Mouse (Mus musculus) forebrain, embryonic 16.5 days (tissue): ENCODE measurements around the gene Rab26. TPM values are rescaled to one million over a fixed set of nuclear protein-coding genes. Genes with fewer than 3 reads are reported as not detected.

ENCODE experiments used
- ATAC-seq: fragments of 200-750 bp; cut with Nextera tagmentation; 2 replicates; pipeline ENCODE4 v1.8.0; 2017; ENCODE audit warnings: mild to moderate bottlenecking, moderate library complexity
- H3K27ac ChIP-seq: fragments of 300-500 bp; sonication (generic); 2 replicates; pipeline ENCODE4 v1.5.1; 2014; ENCODE audit warnings: low read length, control low read depth
- H3K27me3 ChIP-seq: fragments of 300-500 bp; sonication (generic); replicated peaks from 2 replicates; pipeline ENCODE4 v1.6.1; 2014; ENCODE audit warnings: low read length; ENCODE audit not compliant: control insufficient read depth, insufficient read depth
- H3K36me3 ChIP-seq: fragments of 300-500 bp; sonication (generic); 2 replicates; pipeline ENCODE4 v1.6.1; 2014; ENCODE audit not compliant: control insufficient read depth, insufficient read depth
- H3K4me1 ChIP-seq: fragments of 300-500 bp; sonication (generic); replicated peaks from 2 replicates; pipeline ENCODE4 v1.6.1; 2014; ENCODE audit warnings: low read length; ENCODE audit not compliant: control insufficient read depth, insufficient read depth
- H3K4me2 ChIP-seq: fragments of 300-500 bp; sonication (generic); 2 replicates; pipeline ENCODE4 v1.6.1; 2014; ENCODE audit warnings: mild to moderate bottlenecking, low read length, control low read depth
- H3K4me3 ChIP-seq: fragments of 300-500 bp; sonication (generic); replicated peaks from 2 replicates; pipeline ENCODE4 v1.5.1; 2014; ENCODE audit warnings: mild to moderate bottlenecking, low read length, control low read depth
- H3K9ac ChIP-seq: fragments of 300-500 bp; sonication (generic); replicated peaks from 2 replicates; pipeline ENCODE4 v1.6.1; 2014; ENCODE audit warnings: low read depth, low read length, control low read depth
- H3K9me3 ChIP-seq: fragments of 300-500 bp; sonication (generic); 2 replicates; pipeline ENCODE4 v1.6.1; 2016; ENCODE audit warnings: low read length; ENCODE audit not compliant: control insufficient read depth
- WGBS: fragments of 180-500 bp; shearing (Covaris S2); extraction: QIAGEN DNeasy Blood & Tissue Kit; methylation state at CpG from one replicate; pipeline ENCODE4 v1.1.7; 2014; 5-methylcytosine and 5-hydroxymethylcytosine counted together
- polyA plus RNA-seq: library from polyadenylated mRNA; unstranded; fragments of >200 nt; fragmentation: Nextera tagmentation; extraction: Ambion mirVana; gene quantifications from 2 replicates; pipeline ENCODE4 v1.2.1, GENCODE M21; 2015

The Rab26 gene
- polyA plus RNA-seq, 1 experiment from 2014 or later: 10.9 TPM

DNA sequence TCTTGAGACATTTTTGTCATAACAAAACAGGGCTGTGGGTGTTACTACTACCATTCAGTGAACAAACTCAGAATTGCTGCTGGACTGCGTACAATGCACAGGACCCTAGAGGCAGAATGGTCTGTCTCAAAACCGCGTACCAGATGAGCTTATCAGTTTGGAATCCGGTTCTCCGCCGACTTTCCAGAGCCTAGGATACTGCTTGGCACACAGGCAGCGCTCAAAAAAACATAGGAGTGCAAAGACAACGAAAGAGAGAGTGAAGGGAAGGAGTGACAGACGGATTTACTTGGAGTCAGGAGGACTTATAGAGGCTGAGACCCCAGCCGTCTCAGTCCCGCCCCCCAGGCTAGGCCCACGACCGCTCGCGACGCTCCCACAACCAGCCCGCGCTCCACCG, 6.7 kb downstream of the Rab26 start:
- H3K4me2 ChIP-seq: peak overlapping the region; percentile 63
- H3K4me1 ChIP-seq: peaks cover 44% of the 10 kb centered on the region
- peak overlapping the region; percentile 98 for H3K4me3 ChIP-seq
- no peaks in the 10 kb centered on the region for H3K9me3 ChIP-seq
- H3K36me3 ChIP-seq: no peaks in the 10 kb centered on the region
- WGBS: under 1% methylated on average over 19 of the region's 19 CpGs
- ATAC-seq: peak; percentile 43
- H3K27ac ChIP-seq: peak overlapping the region; percentile 78
- H3K9ac ChIP-seq: peak overlapping the region; percentile 97
- H3K27me3 ChIP-seq: no peaks in the 10 kb centered on the region

DNA sequence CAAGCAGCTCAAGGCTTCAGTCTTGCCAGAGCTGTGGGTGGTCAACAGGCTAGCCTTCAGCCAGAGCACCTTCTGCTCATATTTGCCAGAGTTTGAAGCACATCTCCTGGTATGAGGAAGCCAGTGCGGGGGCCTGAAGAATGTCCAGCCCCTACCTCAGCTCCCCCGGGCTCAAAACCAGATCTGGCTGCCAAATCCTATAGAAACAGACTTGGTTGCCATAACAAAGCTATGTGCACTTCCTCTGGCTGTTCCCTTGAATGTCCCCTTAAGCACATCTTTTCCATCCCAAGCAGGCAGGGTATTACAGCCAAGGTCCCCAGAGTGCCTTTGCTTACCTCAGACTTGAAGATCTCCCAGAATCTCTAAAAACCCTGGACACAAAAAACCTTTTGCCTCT, 9.3 kb downstream of the Rab26 start:
- Histone ChIP-seq H3K4me2 (no peak overlapping the region), H3K36me3 (peaks cover 3% of the 10 kb centered on the region; the same call in 1 of the 2 replicates), H3K4me1 (peaks cover 24% of the 10 kb centered on the region), H3K4me3 (no peak overlapping the region), H3K9me3 (no peaks in the 10 kb centered on the region), H3K9ac (no peak overlapping the region), H3K27ac (no peak overlapping the region), H3K27me3 (no peaks in the 10 kb centered on the region)
- 86% methylated on average over 2 of the region's 2 CpGs for WGBS
- ATAC-seq: no peak

DNA sequence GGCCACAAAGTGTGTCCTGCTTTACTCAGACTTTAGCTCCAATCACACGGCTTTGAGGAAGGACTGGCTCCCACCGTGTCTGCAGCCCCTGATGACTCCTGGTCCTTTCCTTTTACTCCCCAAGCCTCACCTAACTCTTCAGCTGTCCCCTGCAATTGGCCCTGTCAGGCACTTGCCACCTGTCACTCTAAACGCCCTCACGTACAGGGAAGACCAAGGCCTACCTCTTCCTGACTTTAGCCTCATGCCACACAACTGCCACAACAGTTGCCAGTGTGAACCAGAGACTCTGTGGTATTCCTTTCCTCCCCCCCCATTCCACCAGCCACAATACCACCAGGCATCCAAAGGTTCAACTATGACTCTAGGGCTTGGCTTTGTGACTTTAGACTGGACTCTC, 13.6 kb downstream of the Rab26 start:
- Histone ChIP-seq H3K36me3 (peaks cover 10% of the 10 kb centered on the region), H3K4me1 (0 out of 2 replicates have a peak, but pooled peaks cover 2% of the 10 kb centered on the region), H3K27me3 (no peaks in the 10 kb centered on the region), H3K9ac (no peak overlapping the region), H3K9me3 (no peaks in the 10 kb centered on the region), H3K27ac (no peak overlapping the region), H3K4me3 (no peak overlapping the region), H3K4me2 (no peak overlapping the region)
- no peak for ATAC-seq
- WGBS: 88% methylated on average over 4 of the region's 4 CpGs

DNA sequence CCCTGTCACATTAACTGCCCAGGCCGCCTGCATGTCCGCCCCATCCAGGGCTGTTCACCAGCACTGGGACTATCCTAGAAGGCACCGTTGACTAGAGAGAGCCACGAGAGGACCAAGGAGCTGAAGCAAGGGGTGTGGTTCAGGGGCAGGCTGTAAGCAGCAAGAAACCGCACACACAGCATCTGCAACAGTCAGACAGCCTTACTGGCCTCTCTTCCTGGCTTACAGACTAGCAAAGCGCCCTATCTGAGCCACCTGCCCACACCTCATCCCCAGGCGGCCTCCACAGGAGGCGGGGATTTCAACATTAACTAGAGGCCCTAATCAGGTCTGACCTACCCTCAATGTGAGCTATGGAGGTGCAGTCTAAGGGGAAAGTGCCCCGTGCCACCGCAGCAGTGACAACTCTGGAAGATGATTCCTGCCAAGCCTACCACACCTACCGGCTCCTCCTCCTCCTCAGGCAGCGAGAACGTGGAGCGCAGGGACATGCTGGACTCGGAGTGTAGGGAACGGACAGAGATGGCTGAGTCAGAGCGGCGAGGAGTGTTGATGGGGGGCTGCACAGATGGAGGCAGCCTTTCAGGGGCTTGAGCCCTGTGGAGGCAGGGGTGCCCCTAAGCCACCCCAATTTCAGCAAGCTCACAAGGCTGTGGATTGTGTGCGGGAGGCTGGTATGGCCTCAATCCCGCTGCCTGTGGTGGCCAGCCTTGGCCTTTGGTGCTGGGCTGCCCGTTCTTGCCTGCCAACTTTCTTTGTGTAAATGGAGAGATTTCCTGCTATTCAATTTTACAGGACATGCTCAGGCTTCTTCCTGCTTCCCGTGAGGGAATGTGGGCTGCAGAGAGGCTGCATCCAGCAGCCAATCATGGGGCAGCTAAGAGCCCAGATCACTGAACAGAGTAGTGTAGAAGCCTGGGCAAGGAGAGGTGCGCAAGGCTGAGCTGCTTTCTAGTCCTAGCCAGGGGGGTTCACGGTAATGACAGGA, 19.4 kb downstream of the Rab26 start:
- Histone ChIP-seq H3K9ac (no peak overlapping the region), H3K4me2 (no peak overlapping the region), H3K27ac (no peak overlapping the region), H3K9me3 (no peaks in the 10 kb centered on the region), H3K27me3 (no peaks in the 10 kb centered on the region), H3K4me1 (no peaks in the 10 kb centered on the region), H3K4me3 (no peak overlapping the region), H3K36me3 (peaks cover 32% of the 10 kb centered on the region)
- ATAC-seq: no peak
- 90% methylated on average over 24 of the region's 24 CpGs for WGBS

DNA sequence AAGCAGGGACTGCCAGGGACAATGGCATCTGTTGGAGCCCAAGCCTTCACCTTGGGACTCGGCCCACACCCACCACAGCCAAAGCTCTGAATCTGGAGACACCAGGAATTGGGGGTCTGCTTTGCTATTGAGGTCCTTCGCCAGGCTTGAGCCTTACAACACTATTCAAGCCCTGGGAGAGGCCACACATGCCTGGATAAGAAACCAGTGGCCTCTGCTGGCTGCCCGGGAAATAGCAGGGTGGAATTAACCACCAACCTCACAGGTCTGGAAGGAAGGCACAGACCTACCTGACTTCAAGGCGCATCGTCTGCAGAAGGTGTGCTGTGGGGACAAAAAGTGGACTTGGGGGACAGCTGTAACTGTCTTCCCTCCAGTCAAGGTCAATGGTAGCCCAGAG, 20.4 kb downstream of the Rab26 start:
- Histone ChIP-seq H3K4me3 (no peak overlapping the region), H3K4me1 (no peaks in the 10 kb centered on the region), H3K9ac (no peak overlapping the region), H3K27me3 (no peaks in the 10 kb centered on the region), H3K36me3 (peaks cover 34% of the 10 kb centered on the region), H3K27ac (no peak overlapping the region), H3K4me2 (no peak overlapping the region), H3K9me3 (no peaks in the 10 kb centered on the region)
- WGBS: 66% methylated on average over 5 of the region's 5 CpGs
- peak; percentile 65 for ATAC-seq

DNA sequence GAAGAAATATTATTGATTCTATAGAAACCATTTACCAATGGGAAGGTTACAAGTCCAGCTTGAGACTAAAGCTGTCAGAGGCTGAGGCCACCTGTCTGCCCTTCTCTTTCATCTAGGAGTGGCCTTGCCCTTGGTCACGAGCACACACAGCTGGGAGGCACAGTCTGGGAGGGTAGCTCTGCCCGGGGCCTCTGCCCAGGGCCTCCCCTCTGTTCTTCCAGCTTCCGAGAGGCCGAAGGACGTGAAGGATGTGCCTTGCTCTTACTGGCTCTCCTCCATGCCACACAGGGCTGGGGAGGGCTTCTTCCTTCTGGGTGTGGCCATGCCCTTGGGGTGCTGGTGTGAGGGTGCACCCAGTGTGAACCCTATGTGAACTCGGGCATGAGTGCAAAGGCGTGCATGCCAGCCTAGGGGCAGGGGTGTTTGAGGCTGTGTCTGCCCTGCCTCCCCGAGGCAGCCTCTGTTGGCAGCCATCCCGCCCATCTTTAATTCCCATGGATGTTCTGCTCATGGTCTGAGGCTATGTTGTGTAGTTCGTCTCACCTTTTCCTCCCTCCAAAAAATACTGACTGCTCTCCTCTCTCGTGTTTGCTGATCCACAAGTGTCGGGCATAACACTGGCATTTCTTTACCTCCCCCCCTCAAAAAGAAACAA, 26.1 kb downstream of the Rab26 start:
- peaks cover 43% of the 10 kb centered on the region for H3K36me3 ChIP-seq
- H3K4me3 ChIP-seq: no peak overlapping the region
- H3K4me2 ChIP-seq: no peak overlapping the region
- no peak for ATAC-seq
- no peak overlapping the region for H3K27ac ChIP-seq
- no peaks in the 10 kb centered on the region for H3K4me1 ChIP-seq
- H3K9ac ChIP-seq: no peak overlapping the region
- H3K9me3 ChIP-seq: no peaks in the 10 kb centered on the region
- WGBS: 78% methylated on average over 12 of the region's 12 CpGs
- no peaks in the 10 kb centered on the region for H3K27me3 ChIP-seq

DNA sequence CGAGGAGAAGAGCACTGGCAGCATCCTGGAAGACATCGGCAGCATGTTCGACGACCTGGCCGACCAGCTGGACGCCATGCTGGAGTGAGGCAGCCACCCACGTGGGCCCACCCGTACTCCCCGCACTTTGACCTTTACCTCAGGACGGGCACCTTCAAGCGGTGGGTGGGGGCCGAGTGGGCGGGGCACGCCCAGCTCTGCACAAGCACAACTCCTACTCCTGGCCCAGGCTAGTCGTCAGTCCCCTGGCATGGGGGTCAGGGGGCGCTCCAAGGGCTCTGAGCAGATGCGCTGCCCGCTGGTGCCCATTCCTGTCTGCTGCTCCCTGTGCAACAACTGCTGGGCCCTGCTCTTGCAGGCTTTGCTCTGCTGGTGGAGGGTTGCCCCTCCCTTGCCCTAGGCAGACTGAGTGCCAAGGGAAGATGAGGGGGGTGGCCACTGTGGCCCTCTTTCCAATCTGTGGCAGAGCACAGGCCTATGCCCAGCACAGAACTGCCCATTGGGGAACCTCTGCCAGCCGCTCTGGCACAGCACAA, 26.8 kb downstream of the Rab26 start:
- H3K36me3 ChIP-seq: peaks cover 45% of the 10 kb centered on the region
- no peak overlapping the region for H3K4me2 ChIP-seq
- H3K9me3 ChIP-seq: no peaks in the 10 kb centered on the region
- WGBS: 55% methylated on average over 19 of the region's 19 CpGs
- H3K4me3 ChIP-seq: no peak overlapping the region
- no peaks in the 10 kb centered on the region for H3K4me1 ChIP-seq
- ATAC-seq: peak; percentile 24; the same call in 1 of the 2 replicates
- no peak overlapping the region for H3K9ac ChIP-seq
- no peak overlapping the region for H3K27ac ChIP-seq
- no peaks in the 10 kb centered on the region for H3K27me3 ChIP-seq

DNA sequence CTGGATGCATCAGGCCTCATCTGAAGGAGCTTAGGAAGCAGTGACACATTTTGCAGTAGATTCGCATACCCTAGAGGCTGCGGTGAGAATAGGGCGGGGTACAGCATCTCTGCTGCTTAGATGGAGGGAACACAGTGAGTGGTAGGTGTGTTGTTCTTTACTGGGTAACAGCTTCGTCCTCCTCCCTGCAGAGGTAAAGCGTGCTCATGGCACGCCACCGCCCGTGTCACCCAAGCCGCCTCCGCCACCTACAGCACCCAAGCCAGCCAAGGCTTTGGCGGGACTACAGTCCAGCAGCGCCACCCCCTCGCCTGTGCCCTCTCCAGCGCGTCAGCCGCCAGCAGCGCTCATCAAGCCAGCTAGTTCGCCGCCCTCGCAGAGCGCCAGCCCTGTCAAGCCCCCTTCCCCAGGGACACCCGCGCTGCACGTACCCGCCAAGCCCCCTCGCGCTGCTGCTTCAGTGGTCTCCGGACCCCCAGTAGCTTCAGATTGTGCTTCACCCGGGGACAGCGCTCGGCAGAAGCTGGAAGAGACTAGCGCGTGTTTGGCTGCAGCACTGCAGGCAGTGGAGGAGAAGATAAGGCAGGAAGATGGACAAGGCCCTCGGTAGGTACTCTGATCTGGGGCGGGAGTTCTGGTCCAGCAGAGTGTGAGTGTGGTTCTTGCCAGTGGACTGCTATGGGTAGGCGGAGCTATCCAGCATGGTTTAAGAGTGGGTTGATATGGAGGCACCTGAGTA, 27.5 kb downstream of the Rab26 start:
- Histone ChIP-seq H3K27ac (no peak overlapping the region), H3K9me3 (no peaks in the 10 kb centered on the region), H3K9ac (no peak overlapping the region), H3K36me3 (peaks cover 43% of the 10 kb centered on the region), H3K4me2 (no peak overlapping the region), H3K4me1 (no peaks in the 10 kb centered on the region), H3K27me3 (no peaks in the 10 kb centered on the region), H3K4me3 (no peak overlapping the region)
- no peak; the same call in 1 of the 2 replicates for ATAC-seq
- 33% methylated on average over 36 of the region's 36 CpGs for WGBS
